Mouse (Mus musculus): ENCODE measurements around the gene Dusp22. TPM values are rescaled to one million over a fixed set of nuclear protein-coding genes. Genes with fewer than 3 reads are reported as not detected.

Dusp22 gene
- polyA plus RNA-seq, 1 experiment from 2014 or later, result 19.0 TPM

DNA sequence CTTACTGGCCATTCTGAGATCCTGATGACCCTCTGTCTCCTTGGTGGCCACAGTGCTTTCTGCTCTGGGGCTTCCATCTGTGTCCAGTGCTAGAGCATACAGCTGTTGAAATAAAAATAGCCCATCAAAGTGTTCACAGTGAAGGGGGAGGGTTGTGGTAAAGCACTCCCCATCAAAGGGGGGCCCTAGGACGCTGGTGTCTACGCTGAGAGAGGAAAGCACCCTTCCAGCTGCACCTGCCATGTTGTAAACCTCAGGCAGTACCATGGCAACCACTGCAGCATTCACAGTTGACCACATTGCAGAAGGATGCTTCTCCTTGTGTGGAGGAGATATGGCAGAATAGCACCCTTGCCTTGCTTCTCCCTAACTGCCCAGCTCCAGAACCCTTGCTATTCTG is 26.2 kb downstream of the Dusp22 start:
- no peak overlapping the region for H3K4me3 ChIP-seq (ENCODE audit: low read depth, low read length)
- WGBS, result 82% methylated on average over 2 of the region's 2 CpGs

DNA sequence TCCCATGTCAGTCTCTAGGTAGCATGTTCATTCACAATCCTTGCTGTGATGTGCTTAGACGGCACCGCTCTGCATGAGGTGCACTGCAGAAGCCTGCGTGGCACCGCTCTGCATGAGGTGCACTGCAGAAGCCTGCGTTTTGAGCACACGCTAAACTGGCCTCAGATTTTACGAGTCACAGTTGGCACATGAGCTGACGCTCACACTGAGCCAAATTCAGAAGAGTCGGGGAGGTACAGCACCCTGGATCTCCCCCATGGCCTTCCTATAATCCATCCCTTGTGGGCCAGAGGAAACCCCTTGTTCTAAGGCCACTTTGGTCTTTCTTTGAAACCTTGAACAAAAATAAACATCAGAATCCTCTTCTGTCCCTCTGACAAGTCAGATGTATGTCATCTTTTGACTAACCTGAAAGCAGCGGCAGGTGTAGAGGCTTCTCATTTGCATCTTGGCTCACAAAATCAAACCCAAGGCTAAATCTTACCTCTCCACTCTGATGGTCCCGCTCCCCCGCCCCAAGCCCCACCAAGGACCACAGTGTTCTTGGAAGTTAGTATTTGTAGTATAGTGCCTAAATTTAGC is 28.3 kb downstream of the Dusp22 start:
- Histone ChIP-seq H3K27ac (ENCODE audit: low read depth, low read length) (no peak overlapping the region), H3K9ac (ENCODE audit: low read depth, low read length) (no peak overlapping the region), H3K4me2 (replicated peaks; ENCODE audit: low read depth, low read length) (no peak overlapping the region), H3K4me3 (ENCODE audit: low read depth, low read length) (no peak overlapping the region), H3K36me3 (ENCODE audit: control insufficient read depth, insufficient read depth, low read length) (no peaks in the 10 kb centered on the region), H3K9me3 (ENCODE audit: control insufficient read depth, low read length) (no peaks in the 10 kb centered on the region), H3K27me3 (ENCODE audit: control insufficient read depth, insufficient read depth, low read length) (no peaks in the 10 kb centered on the region), H3K4me1 (replicated peaks; ENCODE audit: control insufficient read depth, insufficient read depth, low read length) (no peaks in the 10 kb centered on the region)
- WGBS, result 91% methylated on average over 12 of the region's 12 CpGs
- DNase-seq (ENCODE audit: low spot score) (no peak), ATAC-seq (ENCODE audit: low FRiP score) (no peak)

More for the DNA sequence above, 26.2 kb downstream of the Dusp22 start:
- H3K9me3 ChIP-seq (ENCODE audit: control insufficient read depth, low read length), result no peaks in the 10 kb centered on the region
- no peaks in the 10 kb centered on the region for H3K36me3 ChIP-seq (ENCODE audit: control insufficient read depth, insufficient read depth, low read length)
- no peak overlapping the region for H3K9ac ChIP-seq (ENCODE audit: low read depth, low read length)
- H3K27me3 ChIP-seq (ENCODE audit: control insufficient read depth, insufficient read depth, low read length), result no peaks in the 10 kb centered on the region
- DNase-seq (ENCODE audit: low spot score) (no peak), ATAC-seq (ENCODE audit: low FRiP score) (no peak)
- no peak overlapping the region for H3K4me2 ChIP-seq (replicated peaks; ENCODE audit: low read depth, low read length)
- H3K27ac ChIP-seq (ENCODE audit: low read depth, low read length), result no peak overlapping the region
- H3K4me1 ChIP-seq (replicated peaks; ENCODE audit: control insufficient read depth, insufficient read depth, low read length), result no peaks in the 10 kb centered on the region

DNA sequence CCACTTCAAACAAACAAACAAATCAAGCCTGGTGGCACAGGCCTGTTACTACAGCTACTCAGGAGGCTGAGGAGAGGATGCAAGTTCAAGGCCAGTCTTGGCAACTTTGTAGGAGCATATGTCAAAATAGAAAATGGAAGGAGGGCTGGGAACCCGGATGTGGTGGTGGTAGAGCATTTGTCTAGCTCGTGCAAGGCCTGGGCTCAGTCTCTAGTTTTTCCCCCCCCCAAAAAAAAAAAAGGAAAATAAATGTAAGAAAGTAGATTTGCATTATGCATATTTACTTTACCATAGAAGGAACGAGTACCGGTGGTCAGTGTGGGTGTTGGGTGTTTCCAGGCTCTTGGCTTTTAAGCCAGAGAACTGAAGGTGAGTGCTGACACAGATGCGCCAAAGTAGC is 29.7 kb downstream of the Dusp22 start:
- no peak for DNase-seq (ENCODE audit: low spot score)
- no peak for ATAC-seq (ENCODE audit: low FRiP score)
- Histone ChIP-seq H3K4me3 (ENCODE audit: low read depth, low read length) (no peak overlapping the region), H3K27ac (ENCODE audit: low read depth, low read length) (no peak overlapping the region), H3K36me3 (ENCODE audit: control insufficient read depth, insufficient read depth, low read length) (no peaks in the 10 kb centered on the region), H3K4me2 (replicated peaks; ENCODE audit: low read depth, low read length) (no peak overlapping the region), H3K9ac (ENCODE audit: low read depth, low read length) (no peak overlapping the region), H3K9me3 (ENCODE audit: control insufficient read depth, low read length) (no peaks in the 10 kb centered on the region), H3K27me3 (ENCODE audit: control insufficient read depth, insufficient read depth, low read length) (no peaks in the 10 kb centered on the region), H3K4me1 (replicated peaks; ENCODE audit: control insufficient read depth, insufficient read depth, low read length) (no peaks in the 10 kb centered on the region)
- 91% methylated on average over 5 of the region's 5 CpGs for WGBS

DNA sequence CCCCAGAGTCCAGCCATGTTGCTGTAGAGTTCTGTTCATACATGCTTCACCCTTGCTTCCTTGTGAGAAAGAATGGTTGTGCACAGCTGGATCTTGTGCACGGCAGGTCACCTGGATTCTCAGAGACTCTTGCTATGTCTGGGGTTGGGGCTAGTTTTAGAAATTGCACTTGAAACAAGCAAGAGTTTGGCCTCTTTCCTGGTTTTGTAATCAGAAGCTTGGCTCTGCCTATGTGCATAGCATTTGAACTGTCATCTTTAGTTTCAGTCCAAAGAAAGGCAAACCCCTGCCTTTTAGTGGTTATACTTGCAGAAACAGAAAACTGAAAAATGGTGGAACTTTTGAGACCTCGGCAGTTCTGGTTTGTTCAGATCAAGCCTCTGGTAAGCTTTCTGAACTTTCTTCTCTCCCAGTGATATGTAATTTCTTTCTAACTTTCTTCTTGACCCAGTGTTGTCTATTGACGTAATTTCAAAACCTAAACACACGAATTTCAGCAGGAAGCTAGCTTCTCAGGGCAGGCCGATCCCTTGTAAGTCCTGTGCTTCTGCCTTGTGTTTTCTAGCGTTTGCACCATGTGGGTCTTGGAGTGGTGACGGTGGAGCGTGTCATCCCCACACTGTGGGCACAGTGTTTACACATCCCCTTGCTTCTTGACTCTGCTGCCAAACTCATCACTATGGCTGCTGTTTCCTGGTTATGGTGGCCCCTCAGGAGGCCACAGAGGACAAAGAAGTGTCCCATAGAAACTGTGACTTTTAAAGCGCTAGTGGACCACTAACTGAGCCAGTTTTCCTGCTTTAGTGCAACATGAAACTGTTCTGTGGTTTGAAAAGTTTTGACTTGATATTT is 31.9 kb downstream of the Dusp22 start:
- DNase-seq (ENCODE audit: low spot score) (no peak), ATAC-seq (ENCODE audit: low FRiP score) (no peak)
- no peaks in the 10 kb centered on the region for H3K4me1 ChIP-seq (replicated peaks; ENCODE audit: control insufficient read depth, insufficient read depth, low read length)
- no peak overlapping the region for H3K9ac ChIP-seq (ENCODE audit: low read depth, low read length)
- H3K27me3 ChIP-seq (ENCODE audit: control insufficient read depth, insufficient read depth, low read length), result no peaks in the 10 kb centered on the region
- 87% methylated on average over 9 of the region's 9 CpGs for WGBS
- H3K9me3 ChIP-seq (ENCODE audit: control insufficient read depth, low read length), result no peaks in the 10 kb centered on the region
- no peak overlapping the region for H3K27ac ChIP-seq (ENCODE audit: low read depth, low read length)
- no peaks in the 10 kb centered on the region for H3K36me3 ChIP-seq (ENCODE audit: control insufficient read depth, insufficient read depth, low read length)
- H3K4me3 ChIP-seq (ENCODE audit: low read depth, low read length), result no peak overlapping the region
- no peak overlapping the region for H3K4me2 ChIP-seq (replicated peaks; ENCODE audit: low read depth, low read length)

DNA sequence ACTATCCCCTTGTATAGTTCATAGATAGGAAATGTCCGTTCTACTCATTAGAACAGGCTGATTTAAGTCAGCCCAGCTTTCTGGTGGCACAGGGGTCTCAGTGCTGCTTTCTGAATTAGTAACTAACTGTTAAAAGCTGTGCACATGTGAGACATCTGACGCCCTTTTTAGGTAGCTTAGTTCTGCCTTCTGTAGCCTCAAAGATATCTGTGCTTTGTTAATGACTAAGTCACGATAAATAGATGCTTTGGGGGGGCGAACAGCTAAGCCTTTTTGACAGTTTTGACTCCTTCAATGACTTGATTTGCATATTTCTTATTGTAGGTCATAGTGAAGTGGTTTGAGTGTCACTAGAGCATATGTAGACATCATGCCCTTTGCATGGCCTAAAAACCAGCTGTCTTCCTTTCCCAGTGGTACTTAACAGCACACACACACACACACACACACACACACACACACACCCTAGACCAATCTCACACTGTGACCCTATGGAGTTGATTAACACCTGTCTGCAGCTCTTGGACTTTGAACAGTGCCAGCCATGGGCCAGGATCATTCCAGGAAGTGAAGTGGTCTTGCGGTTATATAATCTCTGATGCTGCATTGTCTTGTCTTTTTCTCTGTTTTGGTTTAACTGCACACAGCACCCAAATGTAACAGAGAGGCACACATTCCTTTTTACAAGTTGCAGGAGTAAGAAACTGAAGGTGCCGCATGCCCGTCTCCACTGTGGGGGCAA is 33.0 kb downstream of the Dusp22 start:
- H3K9me3 ChIP-seq (ENCODE audit: control insufficient read depth, low read length), result no peaks in the 10 kb centered on the region
- whole genome bisulfite sequencing, result 91% methylated on average over 7 of the region's 7 CpGs
- H3K9ac ChIP-seq (ENCODE audit: low read depth, low read length), result no peak overlapping the region
- H3K27ac ChIP-seq (ENCODE audit: low read depth, low read length), result no peak overlapping the region
- no peak for ATAC-seq (ENCODE audit: low FRiP score)
- no peaks in the 10 kb centered on the region for H3K36me3 ChIP-seq (ENCODE audit: control insufficient read depth, insufficient read depth, low read length)
- no peak for DNase-seq (ENCODE audit: low spot score)
- no peak overlapping the region for H3K4me3 ChIP-seq (ENCODE audit: low read depth, low read length)
- H3K4me2 ChIP-seq (replicated peaks; ENCODE audit: low read depth, low read length), result no peak overlapping the region
- no peaks in the 10 kb centered on the region for H3K27me3 ChIP-seq (ENCODE audit: control insufficient read depth, insufficient read depth, low read length)
- H3K4me1 ChIP-seq (replicated peaks; ENCODE audit: control insufficient read depth, insufficient read depth, low read length), result no peaks in the 10 kb centered on the region

DNA sequence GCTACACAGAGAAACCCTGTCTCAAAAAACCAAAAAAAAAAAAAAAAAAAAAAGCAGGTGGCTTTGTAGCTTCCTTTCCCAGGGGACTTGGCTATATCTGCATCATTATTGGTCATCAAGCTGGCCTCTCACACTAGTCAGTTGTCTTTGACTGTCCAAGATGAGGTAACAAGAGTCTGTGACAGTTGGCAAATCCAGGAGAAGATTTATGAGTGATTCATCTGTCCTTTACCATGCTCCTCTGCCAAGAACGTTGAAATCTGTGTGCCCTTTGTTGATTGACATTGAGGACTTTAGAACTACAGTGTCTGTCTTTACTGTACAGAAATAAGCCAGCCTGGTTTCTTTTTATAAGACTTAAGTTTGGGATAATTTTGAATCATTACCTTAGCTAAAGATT is 35.4 kb downstream of the Dusp22 start:
- Histone ChIP-seq H3K4me2 (replicated peaks; ENCODE audit: low read depth, low read length) (no peak overlapping the region), H3K4me1 (replicated peaks; ENCODE audit: control insufficient read depth, insufficient read depth, low read length) (no peaks in the 10 kb centered on the region), H3K4me3 (ENCODE audit: low read depth, low read length) (no peak overlapping the region), H3K9me3 (ENCODE audit: control insufficient read depth, low read length) (no peaks in the 10 kb centered on the region), H3K9ac (ENCODE audit: low read depth, low read length) (no peak overlapping the region), H3K27ac (ENCODE audit: low read depth, low read length) (no peak overlapping the region), H3K36me3 (ENCODE audit: control insufficient read depth, insufficient read depth, low read length) (no peaks in the 10 kb centered on the region), H3K27me3 (ENCODE audit: control insufficient read depth, insufficient read depth, low read length) (no peaks in the 10 kb centered on the region)
- ATAC-seq (ENCODE audit: low FRiP score) (no peak), DNase-seq (ENCODE audit: low spot score) (no peak)
- 60% methylated on average over 1 of the region's 1 CpGs for WGBS

DNA sequence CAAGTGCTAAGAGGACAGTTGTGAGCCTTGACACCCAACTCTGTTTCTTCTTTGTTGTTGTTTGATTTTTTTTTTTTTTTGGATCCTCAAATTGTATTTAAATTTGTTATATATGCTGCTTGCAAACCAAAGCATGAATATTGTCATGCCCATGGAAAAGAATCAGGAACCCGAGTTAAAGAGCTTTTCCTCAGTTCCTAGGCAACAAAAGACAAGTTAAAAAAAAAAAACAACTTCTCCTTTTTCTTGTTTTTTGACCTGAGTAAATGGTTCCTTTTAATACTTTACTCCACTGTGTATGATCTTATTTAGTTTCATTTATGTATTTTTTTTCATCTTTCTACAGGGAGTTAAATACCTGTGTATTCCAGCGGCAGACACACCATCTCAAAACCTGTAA is 36.1 kb downstream of the Dusp22 start:
- DNase-seq (ENCODE audit: low spot score), result no peak
- WGBS, result 90% methylated on average over 2 of the region's 2 CpGs
- no peaks in the 10 kb centered on the region for H3K9me3 ChIP-seq (ENCODE audit: control insufficient read depth, low read length)

DNA sequence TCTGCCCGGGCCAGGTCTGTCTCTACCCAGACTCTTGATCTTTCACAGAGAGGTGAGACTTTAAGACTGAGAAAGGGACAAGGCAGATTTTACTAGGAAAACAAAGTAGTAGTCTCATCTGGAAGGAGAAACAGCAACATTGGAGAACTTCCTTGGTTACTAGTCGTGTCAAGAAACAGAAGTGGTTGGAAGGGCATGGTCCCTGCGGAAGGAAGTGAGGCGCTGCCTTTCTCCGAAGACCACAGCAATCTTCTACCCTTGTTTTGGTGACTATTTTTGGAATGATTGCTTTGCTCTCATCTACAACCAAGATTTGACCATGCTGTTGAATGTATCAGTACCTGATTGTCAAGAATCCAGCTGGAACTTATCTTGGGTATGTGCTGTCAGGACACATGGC is 38.1 kb downstream of the Dusp22 start:
- ATAC-seq (ENCODE audit: low FRiP score) (no peak), DNase-seq (ENCODE audit: low spot score) (no peak)
- WGBS, result 91% methylated on average over 5 of the region's 5 CpGs
- H3K36me3 ChIP-seq (ENCODE audit: control insufficient read depth, insufficient read depth, low read length), result no peaks in the 10 kb centered on the region
- no peak overlapping the region for H3K27ac ChIP-seq (ENCODE audit: low read depth, low read length)
- no peaks in the 10 kb centered on the region for H3K4me1 ChIP-seq (replicated peaks; ENCODE audit: control insufficient read depth, insufficient read depth, low read length)
- H3K27me3 ChIP-seq (ENCODE audit: control insufficient read depth, insufficient read depth, low read length), result no peaks in the 10 kb centered on the region
- H3K9me3 ChIP-seq (ENCODE audit: control insufficient read depth, low read length), result no peaks in the 10 kb centered on the region
- H3K9ac ChIP-seq (ENCODE audit: low read depth, low read length), result no peak overlapping the region
- H3K4me2 ChIP-seq (replicated peaks; ENCODE audit: low read depth, low read length), result no peak overlapping the region
- no peak overlapping the region for H3K4me3 ChIP-seq (ENCODE audit: low read depth, low read length)

More for the DNA sequence above, 36.1 kb downstream of the Dusp22 start:
- H3K27ac ChIP-seq (ENCODE audit: low read depth, low read length), result no peak overlapping the region
- no peaks in the 10 kb centered on the region for H3K27me3 ChIP-seq (ENCODE audit: control insufficient read depth, insufficient read depth, low read length)
- H3K4me3 ChIP-seq (ENCODE audit: low read depth, low read length), result no peak overlapping the region
- H3K9ac ChIP-seq (ENCODE audit: low read depth, low read length), result no peak overlapping the region
- no peak for ATAC-seq (ENCODE audit: low FRiP score)
- no peaks in the 10 kb centered on the region for H3K4me1 ChIP-seq (replicated peaks; ENCODE audit: control insufficient read depth, insufficient read depth, low read length)
- H3K36me3 ChIP-seq (ENCODE audit: control insufficient read depth, insufficient read depth, low read length), result no peaks in the 10 kb centered on the region
- H3K4me2 ChIP-seq (replicated peaks; ENCODE audit: low read depth, low read length), result no peak overlapping the region
